Mouse (Mus musculus) left cerebral cortex, adult 18-20 months (tissue): Measurements from ENCODE around the gene Grhl3. TPM values are rescaled to one million over a fixed set of nuclear protein-coding genes. Genes with fewer than 3 reads are reported as not detected.

Experiments used
- DNase-seq, 2 experiments: peaks; one replicate each; pipeline ENCODE4 v3.0.0; 2021 to 2022; ENCODE audit warnings: low spot score in 2 of 2, mixed read lengths in 1 of 2
- total RNA-seq, 2 experiments: library from RNA; stranded (reverse); gene quantifications; 2 replicates each; pipeline ENCODE4 v1.2.3; 2021

Gene Grhl3
- total RNA-seq, 2 experiments from 2014 or later, result 1.0 to 1.8 TPM

GRCm38 (mm10) chr4:135575365-135576140 is 2.1 kb upstream of the Grhl3 start:
- no peak for DNase-seq

DNA sequence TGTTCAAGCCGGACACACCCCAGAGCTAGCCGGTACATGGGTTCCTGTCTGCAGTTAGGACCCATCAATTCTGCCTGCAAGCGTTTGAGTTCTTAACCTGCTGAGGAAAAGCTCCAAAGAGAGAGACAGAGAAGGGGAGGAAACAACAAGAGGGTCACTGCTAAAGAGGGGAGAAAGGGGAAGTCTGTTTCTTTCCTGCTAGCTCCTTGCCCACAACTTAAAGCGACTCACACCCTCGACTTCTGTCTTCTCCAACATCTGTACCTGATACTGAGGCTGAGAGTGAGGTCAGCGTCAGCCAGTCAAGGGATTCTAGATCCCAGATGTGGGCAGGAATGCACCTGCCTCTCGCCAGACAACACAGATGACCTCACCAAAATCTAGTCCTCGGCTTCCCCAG is 1.2 kb downstream of the Grhl3 start:
- no peak for DNase-seq

DNA sequence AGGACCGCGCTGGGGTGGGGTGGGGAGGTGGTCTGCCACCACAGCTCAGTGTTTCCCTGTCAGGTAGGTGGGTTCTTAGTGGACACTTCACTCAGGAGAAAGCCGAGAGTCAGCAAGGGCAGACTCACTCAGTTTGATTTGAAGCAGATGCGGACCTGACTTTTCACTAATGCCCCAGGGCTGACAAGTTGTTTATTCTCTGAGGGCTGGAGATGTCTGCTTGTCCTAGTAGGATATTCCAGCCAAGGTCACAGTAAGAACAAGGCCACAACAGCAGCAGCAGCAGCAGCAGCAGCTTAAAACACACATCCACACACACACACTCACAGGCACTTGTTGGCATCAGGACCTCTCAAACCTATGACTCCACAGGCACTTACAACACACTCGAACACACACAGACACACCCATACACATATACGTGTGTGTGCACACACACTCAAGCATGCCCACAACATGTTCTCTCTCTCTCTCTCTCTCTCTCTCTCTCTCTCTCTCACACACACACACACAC is 2.3 kb downstream of the Grhl3 start:
- DNase-seq, result no peak

GRCm38 (mm10) chr4:135570152-135571036 is 3.0 kb downstream of the Grhl3 start:
- no peak for DNase-seq

DNA sequence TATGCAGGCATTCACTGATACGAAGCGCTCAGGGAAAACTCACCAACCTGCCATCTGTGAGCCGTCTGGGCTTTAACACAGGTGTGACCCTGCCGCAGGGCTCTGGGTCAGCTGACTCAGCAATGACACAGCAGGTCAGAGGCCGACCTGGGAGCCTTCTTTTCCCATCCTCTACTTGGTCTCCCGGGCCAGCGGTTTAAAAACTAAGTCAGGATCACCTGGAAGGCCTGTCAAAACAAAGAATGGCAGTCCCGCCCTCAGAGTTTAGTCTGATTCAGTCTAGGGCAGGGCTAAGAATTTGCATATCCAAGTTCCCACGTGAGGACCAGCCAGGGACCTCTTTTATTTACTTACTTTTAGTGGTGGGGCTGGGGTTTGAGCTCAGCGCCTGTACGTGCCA is 4.2 kb downstream of the Grhl3 start:
- DNase-seq, result no peak

GRCm38 (mm10) chr4:135567484-135567883 is 5.9 kb downstream of the Grhl3 start:
- DNase-seq, result no peak

DNA sequence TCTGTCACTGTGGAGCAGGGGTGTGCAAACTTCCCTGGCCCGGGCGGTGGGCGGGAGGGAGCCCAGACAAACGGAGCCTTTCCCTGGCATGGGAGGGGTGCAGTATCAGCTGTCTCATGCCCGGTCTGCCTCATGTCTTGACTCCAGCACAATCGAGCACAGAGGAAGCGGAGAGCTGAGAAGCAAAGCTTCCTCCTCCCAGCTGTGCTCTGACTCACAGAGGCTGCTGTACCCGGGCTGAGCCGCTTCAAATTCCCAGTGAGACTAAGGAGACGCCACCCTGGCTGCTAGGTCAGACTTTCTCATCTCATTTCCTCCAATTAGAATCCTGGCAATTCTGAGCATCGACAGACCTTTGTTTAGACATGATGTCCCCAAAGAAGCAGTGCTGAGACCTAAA is 6.4 kb downstream of the Grhl3 start:
- peak in 1 of 2 experiments; percentile 27 for DNase-seq

DNA sequence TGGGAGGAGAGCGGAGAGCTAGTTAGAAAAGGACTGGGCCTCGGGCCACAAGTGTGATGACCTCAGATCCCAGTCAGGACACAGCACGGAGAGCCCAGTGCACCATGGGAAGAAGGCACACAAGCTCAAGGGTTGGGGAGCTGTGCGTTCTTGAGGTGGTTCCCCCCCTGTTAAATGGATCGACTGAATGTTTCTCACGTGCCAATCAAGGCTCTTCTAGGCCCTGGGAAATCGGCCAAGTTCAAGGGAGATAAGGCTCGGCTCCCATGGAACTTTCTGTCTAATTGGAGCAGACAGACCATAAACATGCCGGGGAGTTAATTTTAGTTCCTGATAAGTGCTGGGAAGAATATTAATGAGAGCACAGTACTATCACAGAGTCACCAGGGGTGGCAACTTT is 8.0 kb downstream of the Grhl3 start:
- no peak for DNase-seq

GRCm38 (mm10) chr4:135563794-135564193 is 9.6 kb downstream of the Grhl3 start:
- DNase-seq, result no peak

- no peak for DNase-seq
Observed at GRCm38 (mm10) chr4:135549323-135549722, 24.1 kb downstream of the Grhl3 start.

GRCm38 (mm10) chr4:135548521-135549077 is 24.8 kb downstream of the Grhl3 start:
- DNase-seq, result no peak

DNA sequence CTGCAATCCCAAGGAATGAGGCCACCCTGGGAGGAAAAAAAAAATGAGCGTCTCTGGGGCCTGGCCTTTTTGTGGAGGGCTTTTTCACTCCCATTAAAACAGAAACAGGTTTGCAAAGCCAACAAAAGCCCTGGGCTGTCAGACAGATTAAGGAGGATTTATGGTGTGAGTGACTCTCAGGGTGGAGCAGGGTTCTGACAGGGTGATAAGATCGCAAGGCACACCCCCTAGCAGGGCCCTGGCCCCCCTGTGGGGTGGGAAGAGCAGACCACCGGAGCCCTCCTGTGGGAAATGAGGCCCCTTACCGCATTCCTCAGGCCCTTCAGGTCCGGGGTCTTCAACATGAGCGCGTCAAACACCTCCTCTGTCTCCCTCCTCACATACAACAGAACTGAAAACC is 25.3 kb downstream of the Grhl3 start:
- DNase-seq, result no peak

- DNase-seq, result no peak
Observed at GRCm38 (mm10) chr4:135547551-135547950, 25.9 kb downstream of the Grhl3 start.

DNA sequence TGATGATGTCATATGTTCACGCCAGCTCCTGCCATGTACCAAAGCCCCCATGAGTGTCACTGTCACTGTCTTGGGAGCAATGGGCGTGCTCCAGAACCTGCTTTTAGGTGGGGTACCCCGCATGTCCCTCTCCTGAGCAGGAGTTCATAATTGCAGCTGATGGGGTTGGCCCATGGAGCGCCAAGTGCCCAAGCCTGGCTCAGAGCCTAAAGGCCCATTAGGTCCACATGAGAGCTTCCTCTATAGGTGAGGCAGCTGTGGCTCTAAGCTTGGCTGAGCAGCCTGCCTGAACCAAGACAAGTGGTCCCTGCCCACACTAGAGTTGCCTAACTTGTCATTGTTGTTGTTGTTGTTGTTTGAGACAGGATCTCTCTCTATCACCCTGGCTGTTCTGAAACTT is 26.6 kb downstream of the Grhl3 start:
- no peak for DNase-seq

- no peak for DNase-seq
Observed at GRCm38 (mm10) chr4:135546008-135546407, 27.4 kb downstream of the Grhl3 start.

DNA sequence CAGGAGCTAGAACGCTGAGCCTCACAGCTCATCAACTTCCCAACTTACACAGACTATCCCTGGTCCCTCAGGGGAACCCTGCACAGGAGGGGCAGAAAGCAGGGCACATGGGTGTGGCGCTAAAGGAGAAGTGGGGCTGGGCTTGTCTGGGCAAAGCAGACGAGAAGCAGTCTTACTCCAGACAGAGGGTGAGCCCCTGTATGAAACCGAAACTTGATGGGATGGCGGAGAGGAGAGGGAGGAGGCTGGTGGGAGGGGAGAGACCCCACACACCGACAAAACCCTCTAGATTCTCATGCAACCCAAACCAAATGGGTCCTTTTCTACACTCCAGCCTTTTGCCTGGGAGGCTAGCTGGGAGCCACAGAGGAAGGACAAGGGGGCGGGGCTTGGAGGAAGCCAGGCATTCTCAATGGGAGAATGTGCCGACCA is 28.3 kb downstream of the Grhl3 start:
- DNase-seq, result no peak

DNA sequence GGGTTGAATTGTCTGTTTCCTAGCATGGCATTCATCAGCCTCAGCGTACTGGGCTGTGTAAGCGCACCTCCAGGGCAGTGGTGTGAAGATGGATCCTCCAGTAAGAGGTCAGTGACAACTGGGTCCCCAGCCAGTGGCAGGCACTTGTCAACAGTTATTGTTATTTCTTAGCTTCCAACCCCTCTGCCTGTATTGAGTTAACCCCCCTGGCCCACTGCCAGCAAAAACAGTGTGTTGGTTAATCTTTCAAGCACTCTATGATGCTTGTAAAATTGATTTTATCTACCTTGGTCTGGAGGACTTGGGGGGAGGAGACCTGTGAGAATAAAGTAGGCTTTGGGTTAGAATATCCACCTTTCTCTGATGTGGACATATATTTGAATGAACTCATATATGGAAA is 29.1 kb downstream of the Grhl3 start:
- no peak for DNase-seq

- no peak for DNase-seq
Observed at GRCm38 (mm10) chr4:135540057-135540456, 33.4 kb downstream of the Grhl3 start.

GRCm38 (mm10) chr4:135539056-135539455 is 34.4 kb downstream of the Grhl3 start:
- DNase-seq, result no peak

- no peak for DNase-seq
Observed at GRCm38 (mm10) chr4:135535021-135535420, 38.4 kb downstream of the Grhl3 start.

GRCm38 (mm10) chr4:135533001-135533400 is 40.4 kb downstream of the Grhl3 start:
- no peak for DNase-seq
